Mouse (Mus musculus): ENCODE results near the gene Chmp2a. TPM values are rescaled to one million over a fixed set of nuclear protein-coding genes. Genes with fewer than 3 reads are reported as not detected.

The Chmp2a gene
- polyA plus RNA-seq, 1 experiment, result 134 TPM

GRCm38 (mm10) chr7:13013671-13014070, 20.9 kb downstream of the Chmp2a start:
- H3K27me3 ChIP-seq (replicated peaks; ENCODE audit: control insufficient read depth, insufficient read depth, low read length), result no peaks in the 10 kb centered on the region
- H3K27ac ChIP-seq (ENCODE audit: insufficient read depth, low read depth, low read length), result no peak overlapping the region
- 64% methylated on average over 4 of the region's 4 CpGs for WGBS
- no peaks in the 10 kb centered on the region for H3K36me3 ChIP-seq (ENCODE audit: control insufficient read depth, insufficient read depth, low read length)
- DNase-seq, result no peak
- TF ChIP-seq CTCF (conservative IDR thresholded peaks at IDR 0.05; ENCODE audit: insufficient read depth, insufficient read length, low read depth, low read length) (no peak), POLR2A (IDR thresholded peaks at IDR 0.05; ENCODE audit: low read depth, low read length) (no peak)
- no peak overlapping the region for H3K4me3 ChIP-seq (ENCODE audit: insufficient read depth, low read depth, low read length)
- H3K4me1 ChIP-seq (ENCODE audit: control insufficient read depth, insufficient read depth, low read length), result peaks cover 4% of the 10 kb centered on the region; the same call in 1 of the 2 replicates

GRCm38 (mm10) chr7:13010005-13010908, 24.4 kb downstream of the Chmp2a start, which contains the start of gene Zbtb45:
Zbtb45 (minus strand) TSS chr7:13010034.
- TF ChIP-seq CTCF (conservative IDR thresholded peaks at IDR 0.05; ENCODE audit: insufficient read depth, insufficient read length, low read depth, low read length) (no peak), POLR2A (IDR thresholded peaks at IDR 0.05; ENCODE audit: low read depth, low read length) (no peak)

GRCm38 (mm10) chr7:13009143-13010004, 25.2 kb downstream of the Chmp2a start:
- peak overlapping the region; percentile 78 for H3K4me3 ChIP-seq (ENCODE audit: insufficient read depth, low read depth, low read length)
- H3K36me3 ChIP-seq (ENCODE audit: control insufficient read depth, insufficient read depth, low read length), result no peaks in the 10 kb centered on the region
- H3K27ac ChIP-seq (ENCODE audit: insufficient read depth, low read depth, low read length), result peak overlapping the region; percentile 81
- DNase-seq, result peak; percentile 96
- peaks cover 4% of the 10 kb centered on the region; the same call in 1 of the 2 replicates for H3K4me1 ChIP-seq (ENCODE audit: control insufficient read depth, insufficient read depth, low read length)
- WGBS, result under 1% methylated on average over 42 of the region's 42 CpGs
- no peaks in the 10 kb centered on the region for H3K27me3 ChIP-seq (replicated peaks; ENCODE audit: control insufficient read depth, insufficient read depth, low read length)
- TF ChIP-seq POLR2A (IDR thresholded peaks at IDR 0.05; ENCODE audit: low read depth, low read length) (peak; percentile 57), CTCF (conservative IDR thresholded peaks at IDR 0.05; ENCODE audit: insufficient read depth, insufficient read length, low read depth, low read length) (peak; percentile 72)

More at GRCm38 (mm10) chr7:13010005-13010908, 24.4 kb downstream of the Chmp2a start, which contains the start of gene Zbtb45:
- H3K27ac ChIP-seq (ENCODE audit: insufficient read depth, low read depth, low read length), result peak within 1 kb of the TSS; percentile 81
- H3K36me3 ChIP-seq (ENCODE audit: control insufficient read depth, insufficient read depth, low read length), result no peaks in the 10 kb centered on the region
- no peaks in the 10 kb centered on the region for H3K27me3 ChIP-seq (replicated peaks; ENCODE audit: control insufficient read depth, insufficient read depth, low read length)
- H3K4me1 ChIP-seq (ENCODE audit: control insufficient read depth, insufficient read depth, low read length), result peaks cover 4% of the 10 kb centered on the region; the same call in 1 of the 2 replicates
- DNase-seq, result no peak
- peak within 1 kb of the TSS; percentile 78 for H3K4me3 ChIP-seq (ENCODE audit: insufficient read depth, low read depth, low read length)
- 13% methylated on average over 26 of the region's 26 CpGs for WGBS

GRCm38 (mm10) chr7:13007341-13008092, 27.1 kb downstream of the Chmp2a start:
- Histone ChIP-seq H3K36me3 (ENCODE audit: control insufficient read depth, insufficient read depth, low read length) (no peaks in the 10 kb centered on the region), H3K27me3 (replicated peaks; ENCODE audit: control insufficient read depth, insufficient read depth, low read length) (no peaks in the 10 kb centered on the region), H3K4me1 (ENCODE audit: control insufficient read depth, insufficient read depth, low read length) (peaks cover 4% of the 10 kb centered on the region; the same call in 1 of the 2 replicates), H3K4me3 (ENCODE audit: insufficient read depth, low read depth, low read length) (no peak overlapping the region), H3K27ac (ENCODE audit: insufficient read depth, low read depth, low read length) (no peak overlapping the region)
- 72% methylated on average over 57 of the region's 57 CpGs for WGBS
- no peak for TF ChIP-seq CTCF (conservative IDR thresholded peaks at IDR 0.05; ENCODE audit: insufficient read depth, insufficient read length, low read depth, low read length)
- TF ChIP-seq POLR2A (IDR thresholded peaks at IDR 0.05; ENCODE audit: low read depth, low read length), result no peak
- DNase-seq, result no peak

GRCm38 (mm10) chr7:13006531-13006930, 28.1 kb downstream of the Chmp2a start:
- 70% methylated on average over 10 of the region's 10 CpGs for WGBS

GRCm38 (mm10) chr7:13006011-13006410, 28.6 kb downstream of the Chmp2a start:
- DNase-seq, result no peak
- 89% methylated on average over 17 of the region's 17 CpGs for WGBS
- TF ChIP-seq CTCF (conservative IDR thresholded peaks at IDR 0.05; ENCODE audit: insufficient read depth, insufficient read length, low read depth, low read length) (no peak), POLR2A (IDR thresholded peaks at IDR 0.05; ENCODE audit: low read depth, low read length) (no peak)
- no peak overlapping the region for H3K4me3 ChIP-seq (ENCODE audit: insufficient read depth, low read depth, low read length)
- H3K4me1 ChIP-seq (ENCODE audit: control insufficient read depth, insufficient read depth, low read length), result peaks cover 4% of the 10 kb centered on the region; the same call in 1 of the 2 replicates
- H3K27me3 ChIP-seq (replicated peaks; ENCODE audit: control insufficient read depth, insufficient read depth, low read length), result no peaks in the 10 kb centered on the region
- no peak overlapping the region for H3K27ac ChIP-seq (ENCODE audit: insufficient read depth, low read depth, low read length)
- no peaks in the 10 kb centered on the region for H3K36me3 ChIP-seq (ENCODE audit: control insufficient read depth, insufficient read depth, low read length)

More at GRCm38 (mm10) chr7:13006531-13006930, 28.1 kb downstream of the Chmp2a start:
- Histone ChIP-seq H3K4me1 (ENCODE audit: control insufficient read depth, insufficient read depth, low read length) (peaks cover 4% of the 10 kb centered on the region; the same call in 1 of the 2 replicates), H3K27me3 (replicated peaks; ENCODE audit: control insufficient read depth, insufficient read depth, low read length) (no peaks in the 10 kb centered on the region), H3K4me3 (ENCODE audit: insufficient read depth, low read depth, low read length) (no peak overlapping the region), H3K27ac (ENCODE audit: insufficient read depth, low read depth, low read length) (peak overlapping the region; percentile 52), H3K36me3 (ENCODE audit: control insufficient read depth, insufficient read depth, low read length) (no peaks in the 10 kb centered on the region)
- peak; percentile 43 for DNase-seq
- TF ChIP-seq POLR2A (IDR thresholded peaks at IDR 0.05; ENCODE audit: low read depth, low read length), result no peak
- no peak for TF ChIP-seq CTCF (conservative IDR thresholded peaks at IDR 0.05; ENCODE audit: insufficient read depth, insufficient read length, low read depth, low read length)

Measured in kidney, adult 2 months (tissue).